Mouse (Mus musculus): ENCODE results near the gene Rpl9-ps1. TPM values are rescaled to one million over a fixed set of nuclear protein-coding genes. Genes with fewer than 3 reads are reported as not detected.

Gene Rpl9-ps1
- not detected for polyA plus RNA-seq (2017; shearing (Covaris generic))

DNA sequence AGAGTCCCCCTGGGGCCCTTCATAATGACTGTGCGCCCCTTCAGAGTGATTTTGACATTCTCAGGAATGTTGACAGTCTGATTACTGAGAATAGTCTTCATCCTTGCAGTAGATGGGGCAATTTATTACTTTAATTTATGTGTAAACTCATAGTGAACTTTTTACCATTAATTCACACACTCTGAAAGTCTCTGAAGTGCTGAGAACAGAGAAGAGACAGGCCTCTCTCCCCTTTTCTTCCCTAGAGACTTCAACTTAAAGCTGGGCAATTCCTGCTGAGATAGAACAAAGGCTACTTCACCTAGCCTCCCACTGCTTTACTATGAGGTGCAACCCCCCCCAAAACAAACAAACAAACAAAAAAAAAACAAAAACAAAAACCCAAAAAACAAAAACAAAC lies at the start of gene Rpl9-ps1:
TSS of gene Rpl9-ps1 (minus strand) at position 101 of the 400 bp plus-strand sequence.

DNA sequence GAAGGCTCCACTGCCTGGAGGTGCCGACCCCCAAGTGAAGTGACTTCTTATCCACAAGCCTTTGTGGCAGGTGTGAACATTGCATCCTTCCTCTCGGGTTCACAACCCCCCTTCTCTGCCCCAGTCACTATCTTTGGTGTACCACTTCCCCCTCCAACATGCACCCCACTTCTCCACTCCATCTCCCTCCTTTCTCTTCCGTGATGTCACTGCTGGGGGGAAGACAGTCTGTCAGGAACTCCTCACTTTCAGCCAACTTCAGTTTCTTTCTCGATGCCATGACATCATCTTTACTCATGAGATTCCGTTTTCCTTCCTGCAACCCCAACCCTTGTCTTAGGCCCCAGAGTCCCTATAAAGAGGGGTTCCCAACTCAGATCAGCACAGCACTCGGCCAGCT lies 16.8 kb upstream of the Rpl9-ps1 start, which contains the start of gene Ccl4:
TSS of gene Ccl4 (plus strand) at position 381 of the 400 bp plus-strand sequence.

DNA sequence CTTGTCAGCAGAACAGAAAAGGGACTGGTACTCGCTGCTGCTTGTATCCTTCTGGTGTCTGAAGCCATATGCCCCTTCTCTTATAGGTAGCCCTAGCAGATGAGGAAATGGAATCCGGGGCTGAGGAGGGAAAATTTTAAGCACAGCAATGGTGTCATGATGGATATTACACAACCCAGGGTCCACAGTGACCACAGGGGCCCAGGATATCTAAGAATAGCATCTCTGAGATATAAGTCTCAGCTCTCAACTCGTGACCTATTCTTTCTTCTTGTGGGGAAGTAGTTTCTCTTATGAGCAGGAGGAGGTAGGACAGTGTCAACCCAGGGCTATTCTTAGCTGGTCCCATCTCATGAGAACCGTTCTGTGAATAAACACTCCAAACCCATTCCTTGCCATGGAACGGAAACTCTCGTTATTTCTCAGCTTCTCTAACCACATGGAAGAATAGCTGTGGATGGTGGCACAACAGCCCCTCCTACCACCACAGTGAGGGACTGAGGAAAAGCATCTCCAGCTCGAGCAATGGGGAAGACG lies 4.0 kb upstream of the Rpl9-ps1 start, which contains the start of gene Ccl3:
TSS of gene Ccl3 (minus strand) at position 51 of the 537 bp plus-strand sequence.

Other genes with a start within 250 kb of the Rpl9-ps1 start
- not detected for gene Rasl10b, start 236.5 kb downstream of the Rpl9-ps1 start, polyA plus RNA-seq (2017; shearing (Covaris generic))
- gene Gas2l2, start 216.2 kb downstream of the Rpl9-ps1 start, polyA plus RNA-seq (2017; shearing (Covaris generic)), result not detected
- 1.4 TPM for gene 1700020L24Rik, start 207.9 kb downstream of the Rpl9-ps1 start, polyA plus RNA-seq (2017; shearing (Covaris generic))
- gene Mmp28, start 182.6 kb downstream of the Rpl9-ps1 start, polyA plus RNA-seq (2017; shearing (Covaris generic)), result not detected
- 17.2 TPM for gene Taf15, start 172.5 kb downstream of the Rpl9-ps1 start, polyA plus RNA-seq (2017; shearing (Covaris generic))
- 0.10 TPM for gene Heatr9, start 123.4 kb downstream of the Rpl9-ps1 start, polyA plus RNA-seq (2017; shearing (Covaris generic))
- 80.8 TPM for gene Ccl5, start 115.1 kb downstream of the Rpl9-ps1 start, polyA plus RNA-seq (2017; shearing (Covaris generic))
- not detected for gene Ccl9, start 67.0 kb downstream of the Rpl9-ps1 start, polyA plus RNA-seq (2017; shearing (Covaris generic))
- gene Ccl6, start 52.5 kb downstream of the Rpl9-ps1 start, polyA plus RNA-seq (2017; shearing (Covaris generic)), result 1.4 TPM
- gene Ccl3, start 3.7 kb upstream of the Rpl9-ps1 start, polyA plus RNA-seq (2017; shearing (Covaris generic)), result 0.31 TPM
- 2.0 TPM for gene Ccl4, start 17.0 kb upstream of the Rpl9-ps1 start, polyA plus RNA-seq (2017; shearing (Covaris generic))
- 0.47 TPM for gene Wfdc17, start 58.4 kb upstream of the Rpl9-ps1 start, polyA plus RNA-seq (2017; shearing (Covaris generic))
- not detected for gene Wfdc18, start 63.4 kb upstream of the Rpl9-ps1 start, polyA plus RNA-seq (2017; shearing (Covaris generic))
- not detected for gene Wfdc21, start 101.3 kb upstream of the Rpl9-ps1 start, polyA plus RNA-seq (2017; shearing (Covaris generic))
- gene Heatr6, start 108.1 kb upstream of the Rpl9-ps1 start, polyA plus RNA-seq (2017; shearing (Covaris generic)), result 35.8 TPM
- not detected for gene Hnf1b, start 204.4 kb upstream of the Rpl9-ps1 start, polyA plus RNA-seq (2017; shearing (Covaris generic))

Data from CD4-positive, CD25-positive, alpha-beta regulatory T cell (primary cell).